Mouse (Mus musculus) MEL (cell line): ENCODE measurements around the gene Nt5c2. TPM values are rescaled to one million over a fixed set of nuclear protein-coding genes. Genes with fewer than 3 reads are reported as not detected.

Experiments used
- DNase-seq: peaks from one replicate; pipeline ENCODE4 v3.0.0; 2011; ENCODE audit warnings: low read depth, low spot score
- H3K27ac ChIP-seq: 2 replicates; pipeline ENCODE4 v1.5.1; 2012; ENCODE audit warnings: low read depth, mild to moderate bottlenecking, control low read depth, low read length, moderate library complexity; ENCODE audit not compliant: control insufficient read depth
- H3K27me3 ChIP-seq, 2 experiments: fragments of 150-350 bp in 1 of 2; sonication (generic) in 1 of 2; 2 replicates each; pipeline ENCODE4 v1.6.1; 2012; ENCODE audit warnings: low read length in 2 of 2, mild to moderate bottlenecking in 2 of 2, improper control_type of control experiment in 1 of 2, moderate library complexity in 1 of 2; ENCODE audit not compliant: insufficient read depth in 2 of 2, control insufficient read depth in 1 of 2
- H3K36me3 ChIP-seq, 2 experiments: 2 replicates each; pipeline ENCODE4 v1.6.1; 2012 to 2014; ENCODE audit warnings: low read length in 2 of 2, improper control_type of control experiment in 1 of 2, inconsistent platforms in 1 of 2, mild to moderate bottlenecking in 1 of 2; ENCODE audit not compliant: insufficient read depth in 2 of 2, control insufficient read depth in 1 of 2
- H3K4me1 ChIP-seq, 2 experiments: fragments of 150-350 bp in 1 of 2; sonication (generic) in 1 of 2; 2 replicates each; pipeline ENCODE4 v1.6.1; 2012; ENCODE audit warnings: low read length in 2 of 2, improper control_type of control experiment in 1 of 2, mild to moderate bottlenecking in 1 of 2; ENCODE audit not compliant: insufficient read depth in 2 of 2, control insufficient read depth in 1 of 2
- H3K4me3 ChIP-seq, 2 experiments: fragments of 150-350 bp in 1 of 2; sonication (generic) in 1 of 2; 2 replicates each; pipeline ENCODE4 v1.5.1; 2012; ENCODE audit warnings: low read depth in 2 of 2, low read length in 2 of 2, mild to moderate bottlenecking in 2 of 2, moderate library complexity in 2 of 2, control low read depth in 1 of 2, improper control_type of control experiment in 1 of 2; ENCODE audit not compliant: control insufficient read depth in 1 of 2, insufficient read depth in 1 of 2
- H3K79me2 ChIP-seq: 2 replicates; pipeline ENCODE4 v1.6.1; 2012; ENCODE audit warnings: mild to moderate bottlenecking, low read length, moderate library complexity; ENCODE audit not compliant: control insufficient read depth, poor library complexity, insufficient read depth
- H3K9ac ChIP-seq: 2 replicates; pipeline ENCODE4 v1.6.1; 2012; ENCODE audit warnings: low read depth, mild to moderate bottlenecking, control low read depth, low read length, moderate library complexity; ENCODE audit not compliant: control insufficient read depth, poor library complexity, severe bottlenecking
- H3K9me3 ChIP-seq: fragments of 150-350 bp; sonication (generic); replicated peaks from 2 replicates; pipeline ENCODE4 v1.6.1; 2012; ENCODE audit warnings: mild to moderate bottlenecking, low read length, improper control_type of control experiment, moderate library complexity; ENCODE audit not compliant: insufficient read depth
- CHD1 ChIP-seq: IDR thresholded peaks from 2 replicates; pipeline ENCODE4 v1.6.1; 2012; ENCODE audit warnings: low read depth, mild to moderate bottlenecking, inconsistent platforms, low read length, improper control_type of control experiment
- CHD2 ChIP-seq: IDR thresholded peaks from 2 replicates; pipeline ENCODE4 v1.6.1; 2011; ENCODE audit warnings: low read length, improper control_type of control experiment
- CTCF ChIP-seq, 3 experiments: IDR thresholded peaks in 2 of 3; conservative IDR thresholded peaks in 1 of 3; 2 replicates each; pipeline ENCODE4 v1.5.1; 2011 to 2012; ENCODE audit warnings: low read length in 3 of 3, low read depth in 2 of 3, mild to moderate bottlenecking in 2 of 3, improper control_type of control experiment in 1 of 3, inconsistent platforms in 1 of 3, mixed read lengths in 1 of 3, moderate library complexity in 1 of 3; ENCODE audit not compliant: control insufficient read depth in 1 of 3, insufficient read depth in 1 of 3, poor library complexity in 1 of 3, severe bottlenecking in 1 of 3
- E2F4 ChIP-seq: IDR thresholded peaks from 2 replicates; pipeline ENCODE4 v1.6.1; 2011; ENCODE audit warnings: low read depth, low read length, improper control_type of control experiment, borderline replicate concordance
- EP300 ChIP-seq, 2 experiments: IDR thresholded peaks; 2 replicates each; pipeline ENCODE4 v1.6.1; 2011; ENCODE audit warnings: improper control_type of control experiment in 2 of 2, low read length in 2 of 2, low read depth in 1 of 2, mild to moderate bottlenecking in 1 of 2
- ETS1 ChIP-seq: IDR thresholded peaks from 2 replicates; pipeline ENCODE4 v1.6.1; 2012; ENCODE audit warnings: low read depth, mild to moderate bottlenecking, inconsistent platforms, low read length, improper control_type of control experiment, moderate library complexity
- GABPA ChIP-seq: IDR thresholded peaks from 2 replicates; pipeline ENCODE4 v1.6.1; 2012; ENCODE audit warnings: low read depth, mild to moderate bottlenecking, inconsistent platforms, low read length, improper control_type of control experiment, moderate library complexity
- GATA1 ChIP-seq: IDR thresholded peaks from 2 replicates; pipeline ENCODE4 v1.6.1; 2011; ENCODE audit warnings: low read depth, low read length, improper control_type of control experiment
- JUND ChIP-seq: IDR thresholded peaks from 2 replicates; pipeline ENCODE4 v1.6.1; 2011; ENCODE audit warnings: low read depth, mild to moderate bottlenecking, improper control_type of control experiment, low read length
- KAT2A ChIP-seq: conservative IDR thresholded peaks from 2 replicates; pipeline ENCODE4 v1.6.1; 2012; ENCODE audit warnings: low read depth, low read length, improper control_type of control experiment, inconsistent platforms
- MAFK ChIP-seq: IDR thresholded peaks from 2 replicates; pipeline ENCODE4 v1.6.1; 2011; ENCODE audit warnings: low read depth, mild to moderate bottlenecking, low read length, improper control_type of control experiment, borderline replicate concordance
- MAX ChIP-seq: IDR thresholded peaks from 2 replicates; pipeline ENCODE4 v1.6.1; 2011; ENCODE audit warnings: low read length, improper control_type of control experiment
- MAZ ChIP-seq: IDR thresholded peaks from 2 replicates; pipeline ENCODE4 v1.6.1; 2012; ENCODE audit warnings: low read depth, mild to moderate bottlenecking, inconsistent platforms, low read length, improper control_type of control experiment
- MEF2A ChIP-seq: IDR thresholded peaks from 2 replicates; pipeline ENCODE4 v1.6.1; 2014; ENCODE audit warnings: low read depth, mild to moderate bottlenecking, inconsistent platforms, low read length, improper control_type of control experiment; ENCODE audit not compliant: poor library complexity, insufficient replicate concordance, severe bottlenecking; ENCODE audit errors: extremely low read depth
- MXI1 ChIP-seq: IDR thresholded peaks from 2 replicates; pipeline ENCODE4 v1.6.1; 2011; ENCODE audit warnings: mild to moderate bottlenecking, low read depth, low read length, improper control_type of control experiment
- MYB ChIP-seq: IDR thresholded peaks from 2 replicates; pipeline ENCODE4 v1.6.1; 2011; ENCODE audit warnings: mild to moderate bottlenecking, low read depth, low read length, improper control_type of control experiment
- MYC ChIP-seq: IDR thresholded peaks from 2 replicates; pipeline ENCODE4 v1.6.1; 2011; ENCODE audit warnings: low read depth, mild to moderate bottlenecking, low read length, improper control_type of control experiment, moderate library complexity
- NELFE ChIP-seq: IDR thresholded peaks from 2 replicates; pipeline ENCODE4 v1.6.1; 2011; ENCODE audit warnings: low read depth, low read length, improper control_type of control experiment
- NRF1 ChIP-seq: IDR thresholded peaks from 2 replicates; pipeline ENCODE4 v1.6.1; 2014; ENCODE audit warnings: low read depth, mild to moderate bottlenecking, inconsistent platforms, low read length, improper control_type of control experiment, moderate library complexity; ENCODE audit not compliant: poor library complexity, insufficient read depth, severe bottlenecking
- POLR2A ChIP-seq, 2 experiments: IDR thresholded peaks; 2 replicates each; pipeline ENCODE4 v1.6.1; 2011 to 2012; ENCODE audit warnings: low read length in 2 of 2, mild to moderate bottlenecking in 2 of 2, control low read depth in 1 of 2, improper control_type of control experiment in 1 of 2, low read depth in 1 of 2, moderate library complexity in 1 of 2; ENCODE audit not compliant: control insufficient read depth in 1 of 2, insufficient read depth in 1 of 2, poor library complexity in 1 of 2
- POLR2AphosphoS2 ChIP-seq: IDR thresholded peaks from 2 replicates; pipeline ENCODE4 v1.6.1; 2011; ENCODE audit warnings: low read length, improper control_type of control experiment
- POLR2AphosphoS5 ChIP-seq: IDR thresholded peaks from 2 replicates; pipeline ENCODE4 v1.6.1; 2012; ENCODE audit warnings: low read depth, borderline replicate concordance, mild to moderate bottlenecking, inconsistent platforms, low read length, moderate library complexity, mixed read lengths
- RAD21 ChIP-seq: IDR thresholded peaks from 2 replicates; pipeline ENCODE4 v1.6.1; 2011; ENCODE audit warnings: mild to moderate bottlenecking, low read depth, low read length, improper control_type of control experiment
- RCOR1 ChIP-seq: IDR thresholded peaks from 2 replicates; pipeline ENCODE4 v1.6.1; 2012; ENCODE audit warnings: low read depth, mild to moderate bottlenecking, inconsistent platforms, low read length, improper control_type of control experiment
- SIN3A ChIP-seq: IDR thresholded peaks from 2 replicates; pipeline ENCODE4 v1.6.1; 2012; ENCODE audit warnings: low read length, improper control_type of control experiment, inconsistent platforms
- TAL1 ChIP-seq: IDR thresholded peaks from 2 replicates; pipeline ENCODE4 v1.6.1; 2012; ENCODE audit warnings: mild to moderate bottlenecking, inconsistent platforms, low read length, moderate library complexity, mixed read lengths
- TBP ChIP-seq: IDR thresholded peaks from 2 replicates; pipeline ENCODE4 v1.8.0; 2011; ENCODE audit warnings: low read depth, low read length, improper control_type of control experiment
- TCF12 ChIP-seq: IDR thresholded peaks from 2 replicates; pipeline ENCODE4 v1.6.1; 2014; ENCODE audit warnings: low read depth, mild to moderate bottlenecking, inconsistent platforms, low read length, improper control_type of control experiment, moderate library complexity
- UBTF ChIP-seq: IDR thresholded peaks from 2 replicates; pipeline ENCODE4 v1.6.1; 2012; ENCODE audit warnings: low read depth, mild to moderate bottlenecking, inconsistent platforms, low read length, improper control_type of control experiment, moderate library complexity, borderline replicate concordance; ENCODE audit not compliant: insufficient read depth
- USF1 ChIP-seq: IDR thresholded peaks from 2 replicates; pipeline ENCODE4 v1.6.1; 2014; ENCODE audit warnings: low read depth, mild to moderate bottlenecking, inconsistent platforms, low read length, improper control_type of control experiment, moderate library complexity
- USF2 ChIP-seq, 2 experiments: IDR thresholded peaks; 2 replicates each; pipeline ENCODE4 v1.6.1; 2011 to 2012; ENCODE audit warnings: improper control_type of control experiment in 2 of 2, low read length in 2 of 2, borderline replicate concordance in 1 of 2, inconsistent platforms in 1 of 2, low read depth in 1 of 2, mild to moderate bottlenecking in 1 of 2; ENCODE audit not compliant: insufficient read depth in 1 of 2
- ZC3H11A ChIP-seq: IDR thresholded peaks from 2 replicates; pipeline ENCODE4 v1.6.1; 2012; ENCODE audit warnings: low read depth, mild to moderate bottlenecking, inconsistent platforms, low read length, improper control_type of control experiment
- ZKSCAN1 ChIP-seq: IDR thresholded peaks from 2 replicates; pipeline ENCODE4 v1.6.1; 2012; ENCODE audit warnings: low read depth, mild to moderate bottlenecking, inconsistent platforms, low read length, improper control_type of control experiment, moderate library complexity
- ZNF384 ChIP-seq: IDR thresholded peaks from 2 replicates; pipeline ENCODE4 v1.6.1; 2012; ENCODE audit warnings: low read depth, mild to moderate bottlenecking, inconsistent platforms, low read length, improper control_type of control experiment
- polyA plus RNA-seq, 2 experiments: library from polyadenylated mRNA; stranded (reverse) in 1 of 2; unstranded in 1 of 2; fragments of >175 nt in 1 of 2; fragments of >200 nt in 1 of 2; gene quantifications; 2 replicates each; pipeline versions ENCODE4 v1.2.1 to v1.2.4; 2012; ENCODE audit warnings: low replicate concordance in 2 of 2, low read depth in 1 of 2; ENCODE audit not compliant: insufficient read length in 2 of 2, insufficient read depth in 1 of 2, missing spikeins in 1 of 2
- total RNA-seq: library from RNA; depleted of rRNA; stranded (reverse); fragments of 300-350 nt; gene quantifications from 2 replicates; pipeline ENCODE4 v1.2.3, GENCODE M21; 2012

The Nt5c2 gene
- total and polyA plus RNA-seq, 3 experiments: 64.6 to 455 (median 147) TPM

- DNase-seq: peak; percentile 99
- H3K27ac ChIP-seq: peak overlapping the region; percentile 98
- peaks cover 6% of the 10 kb centered on the region; the same call in 1 of the 2 replicates for H3K79me2 ChIP-seq
- H3K9me3 ChIP-seq: no peaks in the 10 kb centered on the region
- peaks cover 0 to 35% of the 10 kb centered on the region in 2 experiments; a peak in 2 of 4 replicates for H3K36me3 ChIP-seq
- peak overlapping the region; percentile 73 for H3K9ac ChIP-seq
- no peaks in the 10 kb centered on the region for H3K27me3 ChIP-seq
- H3K4me3 ChIP-seq: peak overlapping the region; percentile 23 to 50
- H3K4me1 ChIP-seq: peaks cover 18 to 48% of the 10 kb centered on the region in 2 experiments
- TF ChIP-seq RCOR1 (peak; percentile 90), KAT2A (0 out of 2 replicates have a peak, but pooled peaks have one; percentile 19), ZKSCAN1 (no peak), USF1 (no peak), ZNF384 (no peak; the same call in 1 of the 2 replicates), MAX (peak; percentile 46; the same call in 1 of the 2 replicates), TBP (peak; percentile 97), CHD1 (0 out of 2 replicates have a peak, but pooled peaks have one; percentile 83), TAL1 (peak; percentile 95), E2F4 (no peak), RAD21 (no peak; the same call in 1 of the 2 replicates), MYC (no peak), CTCF (IDR thresholded peaks at IDR 0.05 in 2 of 3, conservative IDR thresholded peaks at IDR 0.05 in 1 of 3; ENCODE audit: control insufficient read depth in 1 of 3, insufficient read depth in 1 of 3, low read depth in 2 of 3, low read length in 3 of 3, poor library complexity in 1 of 3, severe bottlenecking in 1 of 3) (peak in 2 of 3 experiments; percentile 6 to 27; a peak in 1 of 6 replicates), NRF1 (no peak), POLR2AphosphoS2 (peak; percentile 85), POLR2A (IDR thresholded peaks at IDR 0.05; ENCODE audit: control insufficient read depth in 1 of 2, insufficient read depth in 1 of 2, low read depth in 1 of 2, low read length in 2 of 2, poor library complexity in 1 of 2) (peak; percentile 28 to 86; a peak in 3 of 4 replicates), USF2 (IDR thresholded peaks at IDR 0.05; ENCODE audit: borderline replicate concordance in 1 of 2, insufficient read depth in 1 of 2, low read depth in 1 of 2, low read length in 2 of 2) (no peak), CHD2 (peak; percentile 80), EP300 (IDR thresholded peaks at IDR 0.05; ENCODE audit: low read depth in 1 of 2, low read length in 2 of 2) (peak; percentile 97 to 98), GATA1 (peak; percentile 98), POLR2AphosphoS5 (no peak), GABPA (peak; percentile 77; the same call in 1 of the 2 replicates), JUND (no peak), ETS1 (peak; percentile 98), MAZ (peak; percentile 99), TCF12 (peak; percentile 97), ZC3H11A (no peak), UBTF (peak; percentile 81; the same call in 1 of the 2 replicates), MYB (peak; percentile 87), MXI1 (peak; percentile 52), MAFK (0 out of 2 replicates have a peak, but pooled peaks have one; percentile 36), SIN3A (peak; percentile 91), MEF2A (0 out of 2 replicates have a peak, but pooled peaks have one; percentile 5), NELFE (peak; percentile 70)
Observed at GRCm38 (mm10) chr19:46988231-46989087, 26.5 kb downstream of the Nt5c2 start.
